Mouse (Mus musculus) lung, embryonic 14.5 days (tissue): ENCODE measurements around the gene Rbfox2. TPM values are rescaled to one million over a fixed set of nuclear protein-coding genes. Genes with fewer than 3 reads are reported as not detected.
A peak's percentile ranks its signal among the peaks of the same experiment; 100 is the strongest.

Experiments
- ATAC-seq: fragments of 200-750 bp; cut with Nextera tagmentation; 2 replicates; pipeline ENCODE4 v1.8.0; 2017; ENCODE audit warnings: mild to moderate bottlenecking, moderate TSS enrichment, moderate library complexity; ENCODE audit not compliant: insufficient read depth
- DNase-seq: peaks from one replicate; pipeline ENCODE4 v3.0.0-alpha.2; 2015
- H3K27ac ChIP-seq: fragments of 300-500 bp; sonication (generic); 2 replicates; pipeline ENCODE4 v1.5.1; 2014; ENCODE audit warnings: low read depth, mild to moderate bottlenecking, moderate library complexity
- H3K27me3 ChIP-seq: fragments of 300-500 bp; sonication (generic); 2 replicates; pipeline ENCODE4 v1.6.1; 2014; ENCODE audit warnings: low read length, control low read depth; ENCODE audit not compliant: insufficient read depth
- H3K36me3 ChIP-seq: fragments of 300-500 bp; sonication (generic); 2 replicates; pipeline ENCODE4 v1.6.1; 2014; ENCODE audit warnings: control low read depth; ENCODE audit not compliant: insufficient read depth
- H3K4me1 ChIP-seq: fragments of 300-500 bp; sonication (generic); 2 replicates; pipeline ENCODE4 v1.6.1; 2014; ENCODE audit warnings: antibody characterized with exemption, control low read depth; ENCODE audit not compliant: insufficient read depth
- H3K4me2 ChIP-seq: fragments of 300-500 bp; sonication (generic); 2 replicates; pipeline ENCODE4 v1.6.1; 2014; ENCODE audit warnings: mild to moderate bottlenecking
- H3K4me3 ChIP-seq: fragments of 300-500 bp; sonication (generic); 2 replicates; pipeline ENCODE4 v1.5.1; 2014; ENCODE audit warnings: low read depth, low read length
- H3K9ac ChIP-seq: fragments of 300-500 bp; sonication (generic); 2 replicates; pipeline ENCODE4 v1.6.1; 2014
- H3K9me3 ChIP-seq: fragments of 300-500 bp; sonication (generic); 2 replicates; pipeline ENCODE4 v1.6.1; 2016; ENCODE audit warnings: low read depth, low read length, control low read depth
- CTCF ChIP-seq: IDR thresholded peaks from 2 replicates; pipeline ENCODE4 v1.5.1; 2016; ENCODE audit warnings: antibody characterized with exemption, low read depth
- WGBS: fragments of 180-500 bp; shearing (Covaris S2); extraction: QIAGEN DNeasy Blood & Tissue Kit; methylation state at CpG from one replicate; pipeline ENCODE4 v1.1.7; 2014; 5-methylcytosine and 5-hydroxymethylcytosine counted together
- polyA plus RNA-seq: library from polyadenylated mRNA; unstranded; fragments of >200 nt; fragmentation: Nextera tagmentation; extraction: Ambion mirVana; gene quantifications from 2 replicates; pipeline ENCODE4 v1.2.1, GENCODE M21; 2014

The Rbfox2 gene
- polyA plus RNA-seq, 1 experiment from 2014 or later, result 55.8 TPM

GRCm38 (mm10) chr15:77037278-77038161 is 269.3 kb downstream of the Rbfox2 start:
- 9% methylated on average over 11 of the region's 11 CpGs for WGBS
- H3K27me3 ChIP-seq, result no peaks in the 10 kb centered on the region
- H3K9me3 ChIP-seq, result no peaks in the 10 kb centered on the region
- no peak for TF ChIP-seq CTCF
- no peaks in the 10 kb centered on the region for H3K36me3 ChIP-seq
- no peak overlapping the region for H3K4me3 ChIP-seq
- peaks cover 16% of the 10 kb centered on the region for H3K4me1 ChIP-seq
- peak overlapping the region; percentile 45 for H3K4me2 ChIP-seq
- ATAC-seq (peak; percentile 80), DNase-seq (peak; percentile 88)
- H3K27ac ChIP-seq, result peak overlapping the region; percentile 99
- peak overlapping the region; percentile 33 for H3K9ac ChIP-seq

- peak; percentile 60 for ATAC-seq
- peaks cover 16% of the 10 kb centered on the region for H3K4me1 ChIP-seq
- no peak overlapping the region for H3K4me3 ChIP-seq
- H3K36me3 ChIP-seq, result no peaks in the 10 kb centered on the region
- H3K9ac ChIP-seq, result peak overlapping the region; percentile 33
- 17% methylated on average over 2 of the region's 2 CpGs for WGBS
- peak overlapping the region; percentile 99 for H3K27ac ChIP-seq
- H3K27me3 ChIP-seq, result no peaks in the 10 kb centered on the region
- H3K4me2 ChIP-seq, result peak overlapping the region; percentile 35
- no peak for DNase-seq
- H3K9me3 ChIP-seq, result no peaks in the 10 kb centered on the region
- TF ChIP-seq CTCF, result no peak
Observed at GRCm38 (mm10) chr15:77036989-77037277, 269.9 kb downstream of the Rbfox2 start.

- no peak for TF ChIP-seq CTCF
- Histone ChIP-seq H3K9ac (peak overlapping the region; percentile 33), H3K4me2 (peak overlapping the region; percentile 35)
Observed at GRCm38 (mm10) chr15:77036320-77036988, 270.4 kb downstream of the Rbfox2 start.

GRCm38 (mm10) chr15:77035643-77036042 is 271.2 kb downstream of the Rbfox2 start:
- ATAC-seq (no peak), DNase-seq (no peak)
- no peak overlapping the region for H3K4me2 ChIP-seq
- H3K27me3 ChIP-seq, result no peaks in the 10 kb centered on the region
- no peak overlapping the region for H3K4me3 ChIP-seq
- no peak overlapping the region for H3K9ac ChIP-seq
- TF ChIP-seq CTCF, result no peak
- 73% methylated on average over 3 of the region's 3 CpGs for WGBS
- H3K36me3 ChIP-seq, result no peaks in the 10 kb centered on the region
- H3K9me3 ChIP-seq, result no peaks in the 10 kb centered on the region
- peak overlapping the region; percentile 99 for H3K27ac ChIP-seq
- peaks cover 16% of the 10 kb centered on the region for H3K4me1 ChIP-seq

More at GRCm38 (mm10) chr15:77036320-77036988, 270.4 kb downstream of the Rbfox2 start:
- H3K9me3 ChIP-seq, result no peaks in the 10 kb centered on the region
- peak overlapping the region; percentile 99 for H3K27ac ChIP-seq
- H3K36me3 ChIP-seq, result no peaks in the 10 kb centered on the region
- peak; percentile 76 for ATAC-seq
- peak; percentile 82 for DNase-seq
- peaks cover 16% of the 10 kb centered on the region for H3K4me1 ChIP-seq
- WGBS, result 47% methylated on average over 11 of the region's 11 CpGs
- no peaks in the 10 kb centered on the region for H3K27me3 ChIP-seq
- no peak overlapping the region for H3K4me3 ChIP-seq

- no peaks in the 10 kb centered on the region for H3K27me3 ChIP-seq
- WGBS, result 75% methylated on average over 6 of the region's 6 CpGs
- no peak for ATAC-seq
- H3K4me2 ChIP-seq, result no peak overlapping the region
- DNase-seq, result no peak
- no peaks in the 10 kb centered on the region for H3K36me3 ChIP-seq
- H3K9ac ChIP-seq, result no peak overlapping the region
- H3K4me3 ChIP-seq, result no peak overlapping the region
- TF ChIP-seq CTCF, result no peak
- H3K9me3 ChIP-seq, result no peaks in the 10 kb centered on the region
- no peak overlapping the region for H3K27ac ChIP-seq
- peaks cover 16% of the 10 kb centered on the region for H3K4me1 ChIP-seq
Observed at GRCm38 (mm10) chr15:77034526-77034925, 272.3 kb downstream of the Rbfox2 start.

- TF ChIP-seq CTCF, result no peak
- Histone ChIP-seq H3K27ac (no peak overlapping the region), H3K4me3 (no peak overlapping the region), H3K9me3 (no peaks in the 10 kb centered on the region), H3K4me1 (0 out of 2 replicates have a peak, but pooled peaks cover 7% of the 10 kb centered on the region), H3K4me2 (no peak overlapping the region), H3K9ac (no peak overlapping the region), H3K27me3 (no peaks in the 10 kb centered on the region), H3K36me3 (no peaks in the 10 kb centered on the region)
- ATAC-seq, result no peak
- DNase-seq, result no peak
- 41% methylated on average over 3 of the region's 3 CpGs for WGBS
Observed at GRCm38 (mm10) chr15:77031271-77031670, 275.5 kb downstream of the Rbfox2 start.
